Mouse (Mus musculus): Measurements from ENCODE around the gene Brd2.

DNA sequence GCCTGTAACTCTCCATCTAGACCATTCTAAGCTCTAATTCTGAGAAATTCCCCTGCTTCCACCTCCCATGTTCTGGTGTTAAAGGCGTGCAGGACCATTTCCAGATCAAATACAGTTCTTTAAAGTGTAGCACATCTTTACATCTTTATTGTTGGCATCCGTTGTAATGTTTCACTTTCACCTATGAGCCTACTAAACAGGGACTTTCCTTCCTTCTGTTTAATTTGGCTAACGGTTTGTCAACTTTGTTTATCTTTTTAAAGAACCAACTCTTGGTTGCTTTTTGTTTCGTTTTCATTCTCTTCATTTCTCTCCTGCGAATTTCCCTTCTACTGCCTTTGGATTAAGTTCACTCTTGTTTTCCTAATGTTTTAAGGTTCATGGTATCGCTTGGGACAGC, 19.6 kb downstream of the Brd2 start:
- TF ChIP-seq HCFC1 (IDR thresholded peaks at IDR 0.05; ENCODE audit: borderline replicate concordance, insufficient read depth, low read length) (no peak), ZC3H11A (IDR thresholded peaks at IDR 0.05; ENCODE audit: borderline replicate concordance, low read depth, low read length) (no peak), MAFK (IDR thresholded peaks at IDR 0.05; ENCODE audit: insufficient read depth, low read depth, low read length) (no peak), ZNF384 (IDR thresholded peaks at IDR 0.05; ENCODE audit: low read depth, low read length) (no peak)

Data from ES-E14 (cell line).